Mouse (Mus musculus) bone marrow, adult 2 months (tissue): ENCODE data around the gene Gm17651.

Experiments
- CTCF ChIP-seq: fragments of 200-500 bp; IDR thresholded peaks from 2 replicates; pipeline ENCODE4 v1.5.1; 2011; ENCODE audit warnings: low read length, control low read depth; ENCODE audit not compliant: control insufficient read depth, insufficient read depth
- POLR2A ChIP-seq: fragments of 200-500 bp; IDR thresholded peaks from 2 replicates; pipeline ENCODE4 v1.6.1; 2011; ENCODE audit warnings: low read depth, mild to moderate bottlenecking, control low read depth, low read length, borderline replicate concordance; ENCODE audit not compliant: control insufficient read depth

GRCm38 (mm10) chr3:97691443-97692017, 17.0 kb upstream of the Gm17651 start:
- TF ChIP-seq POLR2A (no peak), CTCF (no peak)
